Mouse (Mus musculus) gastrocnemius, postnatal 4 days (tissue): ENCODE data around the gene Plch2. TPM values are rescaled to one million over a fixed set of nuclear protein-coding genes. Genes with fewer than 3 reads are reported as not detected.
"Not testable (repeated sequence)": the region's sequence is repeated elsewhere in the genome, so short reads cannot be mapped to it uniquely, and the experiment has no call there.

Experiments
- DNase-seq, 2 experiments: peaks; one replicate each; pipeline ENCODE4 v3.0.0; 2021 to 2022; ENCODE audit warnings: low spot score in 2 of 2, mixed read lengths in 2 of 2
- long read RNA-seq, 2 experiments: library from polyadenylated mRNA; stranded (forward); transcript quantifications; one replicate each; pipeline ENCODE4 v2.0.0; 2021
- total RNA-seq, 2 experiments: library from RNA; stranded (reverse); gene quantifications; 2 replicates each; pipeline ENCODE4 v1.2.3; 2021

The Plch2 gene
- under 1 TPM; 0.15 to 0.29 TPM for total RNA-seq
- long read RNA-seq, experiment 1 = 0 reads
- long read RNA-seq, experiment 2 = 0 reads

DNA sequence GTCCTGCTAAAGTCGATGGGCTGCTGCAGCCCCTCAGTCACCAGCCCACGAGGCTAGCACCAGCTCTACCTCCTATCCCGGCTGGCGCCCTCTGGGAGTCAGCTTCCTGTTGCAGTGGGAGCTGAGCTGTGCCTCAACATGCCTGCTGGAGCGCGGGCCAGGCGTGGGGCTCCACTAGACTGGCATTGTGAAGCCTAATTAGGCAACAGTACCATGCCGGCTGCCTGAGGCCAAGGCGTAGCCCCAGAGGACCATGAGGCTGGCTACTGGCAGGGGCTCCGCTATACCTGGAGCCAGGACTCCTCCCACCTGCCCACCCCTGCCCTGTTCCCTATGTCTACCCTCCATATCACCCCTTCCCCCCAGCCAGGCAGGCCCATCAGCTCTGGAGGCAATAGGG lies at the start of gene Plch2:
Plch2 (minus strand) TSS at position 61 of the 400 bp plus-strand sequence.
- no peak for DNase-seq

GRCm38 (mm10) chr4:155098572-155098971 lies 42.0 kb upstream of the Plch2 start:
- no peak for DNase-seq

- no peak for DNase-seq
Measured at GRCm38 (mm10) chr4:155097452-155097851, 40.9 kb upstream of the Plch2 start.

- DNase-seq = no peak
Measured at GRCm38 (mm10) chr4:155095967-155096366, 39.4 kb upstream of the Plch2 start.

GRCm38 (mm10) chr4:155095238-155095900 lies 38.8 kb upstream of the Plch2 start:
- peak; percentile 80 to 87 for DNase-seq

- DNase-seq = no peak
Measured at GRCm38 (mm10) chr4:155094565-155094964, 38.0 kb upstream of the Plch2 start.

DNA sequence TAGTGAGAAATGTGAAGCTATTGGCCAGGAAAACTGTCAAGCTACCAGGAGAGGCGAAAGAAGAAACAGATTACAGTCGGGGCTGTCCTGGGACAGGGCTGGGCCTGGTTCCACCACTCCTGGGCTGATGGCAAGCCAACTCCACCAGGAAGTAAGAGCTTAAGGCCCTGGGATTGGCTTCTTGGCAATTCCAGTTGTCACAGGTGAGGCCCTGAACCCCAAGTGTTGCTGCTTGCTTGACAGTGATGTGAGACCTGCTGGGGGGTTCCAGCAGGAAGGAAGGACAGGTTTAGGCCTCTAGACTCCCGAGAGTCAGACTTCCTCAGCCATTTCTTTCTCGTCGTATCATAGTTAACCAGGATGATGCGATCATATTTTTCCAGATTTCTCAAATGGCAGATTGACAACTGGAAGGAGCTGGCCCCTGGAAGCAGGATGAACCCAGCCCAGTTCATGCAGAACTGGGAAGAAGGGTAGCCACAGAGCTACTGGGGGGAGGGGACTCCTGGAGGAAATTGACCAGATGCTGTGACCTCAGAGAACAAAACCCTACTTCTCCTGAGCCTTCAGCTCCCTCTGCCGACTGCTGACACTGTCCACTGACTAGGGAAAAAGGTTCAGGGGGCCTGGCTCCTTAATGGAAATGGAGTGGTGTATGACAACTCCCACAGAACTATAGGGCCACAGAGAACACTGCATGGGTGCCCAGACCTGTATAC lies 37.0 kb upstream of the Plch2 start:
- DNase-seq = no peak

DNA sequence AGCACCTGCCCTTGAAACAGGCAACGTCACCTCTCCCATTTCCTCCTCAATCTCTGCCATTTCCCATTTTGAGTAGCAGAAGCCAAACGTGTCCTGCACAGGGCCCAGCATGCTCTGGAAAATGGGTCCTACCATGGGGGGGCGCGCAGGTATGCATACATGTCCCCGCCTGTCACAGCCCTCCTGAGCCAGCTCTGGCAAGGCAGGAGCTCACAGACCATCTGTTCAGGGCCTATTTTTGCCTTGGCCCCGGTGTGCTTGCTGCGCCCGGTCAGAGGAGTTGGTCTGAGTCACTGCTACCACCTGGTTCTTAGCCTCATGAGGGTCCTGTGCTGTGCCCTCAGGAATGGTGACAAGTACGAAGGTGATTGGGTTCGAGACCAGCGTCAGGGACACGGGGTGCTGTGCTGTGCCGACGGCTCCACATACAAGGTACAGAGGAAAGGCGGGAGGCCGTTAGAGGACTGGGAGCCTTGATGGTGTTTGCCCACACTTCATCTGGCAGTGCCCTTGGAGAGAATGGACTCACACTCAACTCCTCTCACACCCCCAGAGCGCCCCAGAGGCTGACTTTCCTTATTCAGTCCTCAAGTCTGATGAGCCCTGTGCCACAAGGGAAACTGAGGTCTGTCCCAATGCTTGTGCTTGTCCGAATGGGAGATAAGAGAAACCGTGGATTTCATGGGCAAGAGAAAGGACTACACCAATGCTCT lies 36.3 kb upstream of the Plch2 start:
- DNase-seq = no peak

- DNase-seq = no peak
Measured at GRCm38 (mm10) chr4:155090688-155091449, 34.3 kb upstream of the Plch2 start.

- DNase-seq = no peak
Measured at GRCm38 (mm10) chr4:155090147-155090546, 33.6 kb upstream of the Plch2 start.

DNA sequence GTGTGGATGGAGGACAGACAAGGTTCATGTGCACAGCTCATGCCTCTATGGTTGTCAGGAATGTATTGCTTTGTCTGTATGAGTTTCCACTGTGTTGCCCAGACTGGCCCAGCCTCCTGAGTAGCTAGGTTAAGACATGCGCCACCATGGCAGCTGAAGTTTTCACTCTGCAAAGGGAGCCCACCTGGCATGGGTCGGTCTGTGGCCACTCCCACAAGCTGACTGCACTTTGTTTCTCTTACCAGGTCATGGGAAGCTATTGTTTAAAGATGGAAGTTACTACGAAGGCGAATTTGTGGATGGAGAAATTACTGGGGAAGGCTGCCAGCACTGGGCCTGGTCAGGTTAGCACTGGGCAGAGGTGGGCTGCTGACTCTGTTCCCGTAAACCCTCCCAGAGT lies 32.7 kb upstream of the Plch2 start:
- DNase-seq = no peak

DNA sequence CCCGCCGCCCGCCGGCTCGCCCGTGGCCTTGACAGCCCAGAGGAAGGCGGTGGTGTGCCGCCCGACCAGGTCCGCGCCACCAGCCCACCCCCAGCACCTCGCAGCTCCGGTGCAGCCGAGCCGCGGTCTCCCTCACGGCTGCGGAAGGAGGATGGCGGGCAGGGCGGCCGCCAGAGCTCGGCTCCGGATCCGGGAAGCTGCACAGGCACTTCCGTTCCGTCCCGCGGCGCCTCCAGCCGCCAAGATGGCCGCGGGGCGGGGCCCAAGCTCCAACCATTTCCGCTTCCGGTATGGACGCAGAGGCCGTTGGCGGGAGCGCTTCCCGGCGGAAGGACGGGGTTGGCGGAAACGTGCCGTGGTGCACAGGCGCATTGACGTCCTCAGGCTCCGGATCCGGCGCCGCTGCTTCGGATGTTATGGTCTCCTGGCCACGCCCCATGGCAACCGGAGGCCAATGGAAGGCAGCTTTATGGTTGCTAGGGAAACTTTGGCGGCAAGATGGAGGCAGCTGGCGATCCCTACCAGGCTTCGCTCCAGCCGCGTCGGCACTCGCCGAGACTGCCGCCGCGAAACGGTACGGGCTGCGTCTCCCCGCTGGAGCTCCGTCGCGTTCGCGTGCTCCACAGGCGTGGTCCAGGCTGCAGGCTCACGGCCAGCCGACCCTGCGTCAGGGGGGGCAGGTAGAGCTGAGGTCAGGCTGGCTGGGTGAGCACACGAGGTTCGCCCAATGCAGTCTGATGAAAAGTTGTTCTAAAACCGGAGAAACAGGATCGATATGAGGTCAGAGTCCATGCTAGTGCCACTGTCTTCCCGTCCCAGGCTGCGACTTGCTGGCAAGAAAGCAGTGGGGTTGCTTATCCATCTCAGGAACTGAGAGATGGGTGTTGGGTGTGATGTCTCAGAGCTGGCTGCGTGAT lies 29.8 kb upstream of the Plch2 start, which contains the start of the genes Rer1 and Morn1:
Rer1 (minus strand) TSS at position 275 of the 917 bp plus-strand sequence.
Morn1 (plus strand) TSS at position 470 of the 917 bp plus-strand sequence.
- peak; percentile 98 to 100 for DNase-seq

DNA sequence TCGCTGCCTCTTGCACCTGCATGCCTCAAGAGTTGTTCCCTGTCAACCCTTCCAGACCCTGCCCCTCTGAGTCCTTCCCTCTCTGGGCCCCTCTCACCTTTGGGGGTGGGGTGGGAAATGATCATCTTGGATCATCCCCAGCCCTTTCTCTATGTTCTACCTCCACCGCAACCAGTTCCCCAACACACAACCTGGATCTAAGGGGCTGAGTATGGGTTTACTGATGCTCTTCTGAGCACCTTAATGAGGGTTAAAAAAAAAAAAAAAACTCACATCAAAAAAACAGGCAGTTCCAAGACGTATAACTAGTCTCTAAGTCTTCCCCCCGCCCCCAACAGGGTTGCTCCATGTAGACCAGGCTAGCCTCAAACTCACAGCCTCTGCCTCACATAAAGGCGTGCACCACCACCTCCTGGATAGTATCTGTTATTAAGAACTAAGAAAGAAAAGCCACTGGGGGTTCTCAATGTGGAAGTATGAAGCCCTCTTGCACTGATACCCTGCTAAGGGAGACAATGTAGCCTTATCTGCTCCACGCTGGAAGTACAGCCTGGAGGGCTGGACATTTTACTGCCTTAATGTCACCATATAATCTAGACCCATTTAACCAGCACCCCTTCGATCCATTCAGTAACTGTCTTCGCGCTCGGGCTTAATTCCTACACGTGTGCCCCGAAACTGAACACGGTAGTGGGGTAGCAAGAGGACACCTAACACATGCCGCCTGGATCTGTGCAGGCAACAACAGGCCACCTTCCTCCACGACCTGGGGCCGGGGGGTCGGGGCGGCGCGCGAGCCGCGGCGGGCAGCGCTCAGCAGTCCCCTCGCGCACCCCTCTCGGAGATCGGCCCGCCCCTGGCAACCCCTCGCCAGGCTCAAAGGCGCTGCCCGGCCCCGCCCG lies 28.9 kb upstream of the Plch2 start:
- DNase-seq = no peak

DNA sequence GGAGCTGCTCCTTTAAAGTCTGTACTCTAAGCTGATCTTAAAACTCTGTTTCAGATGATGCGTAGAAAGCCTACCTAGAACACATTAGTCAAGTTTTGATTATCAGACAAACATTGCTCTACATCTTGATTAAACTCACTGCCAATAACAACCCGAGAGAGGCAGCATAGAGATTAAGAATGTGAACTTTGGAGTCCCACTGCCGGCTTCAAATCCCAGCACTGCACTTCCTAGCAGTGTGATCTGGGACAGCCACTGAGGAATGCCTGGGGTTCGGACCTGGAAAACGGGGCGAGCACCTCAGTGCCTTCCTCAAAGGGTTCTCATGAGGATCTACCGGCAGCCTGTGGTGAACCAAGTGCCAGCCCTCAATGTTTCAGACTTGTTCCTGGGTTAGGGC lies 27.8 kb upstream of the Plch2 start:
- no peak for DNase-seq

- no peak for DNase-seq
Measured at GRCm38 (mm10) chr4:155083553-155083952, 27.0 kb upstream of the Plch2 start.

GRCm38 (mm10) chr4:155079666-155080065 lies 23.1 kb upstream of the Plch2 start:
- DNase-seq = no peak

DNA sequence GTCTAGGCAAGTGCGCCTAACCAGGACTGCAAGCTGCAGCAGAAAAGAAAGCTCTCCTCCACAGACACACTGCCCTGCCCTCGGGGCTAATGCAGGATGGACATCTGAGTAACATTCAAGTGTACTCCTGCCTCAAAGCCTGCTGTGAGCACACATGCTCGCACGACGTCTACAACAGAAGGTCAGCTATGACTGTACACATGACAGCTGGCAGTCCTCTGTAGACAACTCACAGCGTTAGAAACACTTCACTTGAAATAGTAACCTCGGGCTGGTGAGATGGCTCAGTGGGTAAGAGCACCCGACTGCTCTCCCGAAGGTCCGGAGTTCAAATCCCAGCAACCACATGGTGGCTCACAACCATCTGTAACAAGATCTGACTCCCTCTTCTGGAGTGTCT lies 22.2 kb upstream of the Plch2 start:
- DNase-seq = not testable (repeated sequence)

DNA sequence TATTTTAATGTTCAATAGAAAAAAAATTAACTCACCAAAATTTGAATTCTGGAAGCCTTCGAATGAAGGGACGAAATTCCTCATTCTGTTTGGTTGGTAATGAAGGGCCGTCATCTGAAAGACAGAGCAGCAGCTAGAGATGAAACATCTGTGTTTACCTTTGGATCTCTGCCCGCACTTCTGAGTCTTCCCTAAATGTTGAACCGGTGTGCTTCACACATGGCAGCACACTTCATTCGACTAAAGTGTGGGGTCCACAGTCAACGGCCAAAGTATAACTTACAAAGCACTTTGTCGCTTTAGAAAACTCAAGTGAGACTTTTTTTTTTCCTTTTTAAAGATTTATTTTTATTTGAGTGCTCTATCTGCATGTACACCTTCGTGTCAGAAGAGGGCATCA lies 20.1 kb upstream of the Plch2 start:
- no peak for DNase-seq

DNA sequence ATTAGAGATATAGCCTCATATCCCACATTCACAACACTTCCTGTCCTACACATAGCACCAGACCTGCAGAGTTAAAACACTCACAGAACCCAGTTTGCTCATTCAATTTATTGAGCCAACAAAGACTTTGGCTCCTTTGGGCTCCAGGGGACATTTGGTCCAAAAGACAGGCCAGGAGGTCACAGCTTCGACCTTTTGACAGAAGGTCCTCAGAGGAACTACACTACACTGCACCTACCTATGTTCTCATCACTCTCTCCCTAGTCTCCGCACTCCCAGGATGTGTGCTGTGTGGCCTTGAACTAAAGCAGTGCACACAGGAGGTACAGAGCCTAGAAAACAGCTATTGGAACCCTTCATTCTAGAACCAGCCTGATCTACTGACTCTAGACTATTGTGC lies 19.2 kb upstream of the Plch2 start:
- no peak for DNase-seq
